Mouse (Mus musculus): ENCODE measurements around the gene Tmem131. TPM values are rescaled to one million over a fixed set of nuclear protein-coding genes. Genes with fewer than 3 reads are reported as not detected.

Gene Tmem131
- polyA plus RNA-seq, 1 experiment from 2014 or later = 72.3 TPM

DNA sequence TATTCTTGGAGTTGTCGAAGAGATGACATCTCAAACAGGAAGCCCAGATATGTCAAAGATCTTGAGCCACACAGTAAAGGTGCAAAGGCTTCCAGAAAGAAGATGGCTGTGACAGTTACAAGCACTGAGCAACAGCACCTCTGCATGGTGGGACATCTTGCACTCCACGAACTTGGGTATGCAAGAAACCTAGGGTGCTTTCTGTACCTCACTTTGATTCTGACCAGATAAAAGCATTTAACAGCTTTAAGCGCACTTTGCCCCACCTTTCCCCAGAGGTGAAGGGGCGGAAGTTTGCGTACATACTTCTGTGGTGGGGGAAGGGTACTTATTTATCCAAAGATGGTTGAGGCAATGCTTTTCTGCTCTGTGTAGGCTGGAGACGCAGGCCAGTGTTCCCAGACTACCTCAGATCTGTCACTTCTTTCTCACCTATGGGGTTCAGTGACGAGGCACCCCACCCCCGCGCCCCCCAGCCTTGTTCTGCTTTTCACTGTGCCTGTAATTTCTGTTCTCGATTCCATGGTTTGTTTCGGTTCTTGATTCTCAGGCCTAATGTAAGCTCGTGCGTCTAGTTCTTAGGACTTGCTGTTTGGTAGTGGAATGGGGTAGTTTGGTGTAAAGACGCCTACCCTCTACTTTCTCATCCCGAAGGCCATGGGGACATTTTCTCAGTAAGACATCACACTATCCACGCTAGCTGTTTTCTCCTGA lies 17.2 kb upstream of the Tmem131 start:
- Histone ChIP-seq H3K79me2 (ENCODE audit: inconsistent target) (no peaks in the 10 kb centered on the region), H3K36me3 (ENCODE audit: inconsistent target) (no peaks in the 10 kb centered on the region), H3K27ac (no peak overlapping the region), H3K4me3 (ENCODE audit: inconsistent target) (no peak overlapping the region)
- 59% methylated on average over 12 of the region's 16 CpGs for WGBS (ENCODE audit: missing documents)

DNA sequence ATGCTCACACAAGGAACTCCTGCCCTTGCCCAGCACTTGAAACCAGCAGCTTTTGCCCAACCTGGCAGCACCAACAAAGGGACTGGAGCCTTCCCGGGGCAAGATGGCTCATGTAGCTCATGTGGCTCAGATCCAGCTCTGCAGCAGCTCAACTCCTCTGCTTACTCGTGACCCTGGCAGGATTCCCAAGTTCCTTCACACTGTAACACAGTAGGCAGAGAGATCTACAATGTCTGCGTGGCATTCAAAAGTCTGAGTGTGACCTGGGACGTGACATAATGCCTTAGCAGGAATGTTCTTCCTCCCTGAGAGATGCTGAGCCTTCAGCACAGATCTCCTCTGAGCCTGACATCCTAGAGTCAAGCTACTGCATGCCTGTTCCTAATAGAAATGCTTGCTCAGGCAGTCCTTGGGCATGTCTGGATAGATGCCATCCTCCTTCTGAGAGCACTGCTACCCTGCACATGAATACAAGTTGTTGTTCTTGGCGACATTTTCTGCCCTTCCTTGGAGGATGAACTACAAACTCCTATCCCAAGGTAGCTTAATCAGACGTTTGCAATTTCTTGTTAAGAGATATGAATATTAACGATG lies 6.2 kb upstream of the Tmem131 start:
- Histone ChIP-seq H3K79me2 (ENCODE audit: inconsistent target) (no peaks in the 10 kb centered on the region), H3K4me3 (ENCODE audit: inconsistent target) (no peak overlapping the region), H3K27ac (no peak overlapping the region), H3K36me3 (ENCODE audit: inconsistent target) (no peaks in the 10 kb centered on the region)
- 78% methylated on average over 7 of the region's 7 CpGs for WGBS (ENCODE audit: missing documents)

GRCm38 (mm10) chr1:36947448-36947847 lies 4.0 kb upstream of the Tmem131 start:
- no peaks in the 10 kb centered on the region for H3K79me2 ChIP-seq (ENCODE audit: inconsistent target)
- 36% methylated on average over 7 of the region's 8 CpGs for WGBS (ENCODE audit: missing documents)
- no peaks in the 10 kb centered on the region for H3K36me3 ChIP-seq (ENCODE audit: inconsistent target)
- H3K27ac ChIP-seq = peak overlapping the region; percentile 27; the same call in 1 of the 2 replicates
- H3K4me3 ChIP-seq (ENCODE audit: inconsistent target) = no peak overlapping the region

DNA sequence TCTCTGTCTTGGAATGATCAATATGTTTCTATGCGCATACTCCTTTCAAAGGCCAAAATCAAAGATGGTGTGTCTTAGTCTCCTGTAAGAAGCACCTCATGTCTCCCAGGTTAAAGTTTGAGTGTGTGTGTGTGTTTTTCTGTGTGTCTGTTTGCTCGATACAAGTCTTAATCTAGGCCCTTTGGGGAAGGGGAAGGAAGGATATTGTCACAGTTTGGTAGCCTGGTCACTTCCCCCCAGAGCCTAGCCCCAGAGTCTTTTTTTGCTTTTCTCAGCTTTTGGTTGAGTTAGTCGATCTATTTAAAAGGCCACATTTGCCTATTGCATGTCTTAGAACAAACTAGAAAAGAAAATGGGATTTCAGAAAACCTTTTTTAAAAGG lies 3.1 kb downstream of the Tmem131 start:
- Histone ChIP-seq H3K4me3 (ENCODE audit: inconsistent target) (peak overlapping the region; percentile 63), H3K27ac (peak overlapping the region; percentile 91), H3K79me2 (ENCODE audit: inconsistent target) (peaks cover 35% of the 10 kb centered on the region), H3K36me3 (ENCODE audit: inconsistent target) (no peaks in the 10 kb centered on the region)
- 32% methylated on average over 3 of the region's 3 CpGs for WGBS (ENCODE audit: missing documents)

GRCm38 (mm10) chr1:36939506-36940380 lies 3.7 kb downstream of the Tmem131 start:
- H3K36me3 ChIP-seq (ENCODE audit: inconsistent target) = no peaks in the 10 kb centered on the region
- peaks cover 41% of the 10 kb centered on the region for H3K79me2 ChIP-seq (ENCODE audit: inconsistent target)
- peak overlapping the region; percentile 63 for H3K4me3 ChIP-seq (ENCODE audit: inconsistent target)
- WGBS (ENCODE audit: missing documents) = 2% methylated on average over 68 of the region's 79 CpGs
- peak overlapping the region; percentile 91 for H3K27ac ChIP-seq

DNA sequence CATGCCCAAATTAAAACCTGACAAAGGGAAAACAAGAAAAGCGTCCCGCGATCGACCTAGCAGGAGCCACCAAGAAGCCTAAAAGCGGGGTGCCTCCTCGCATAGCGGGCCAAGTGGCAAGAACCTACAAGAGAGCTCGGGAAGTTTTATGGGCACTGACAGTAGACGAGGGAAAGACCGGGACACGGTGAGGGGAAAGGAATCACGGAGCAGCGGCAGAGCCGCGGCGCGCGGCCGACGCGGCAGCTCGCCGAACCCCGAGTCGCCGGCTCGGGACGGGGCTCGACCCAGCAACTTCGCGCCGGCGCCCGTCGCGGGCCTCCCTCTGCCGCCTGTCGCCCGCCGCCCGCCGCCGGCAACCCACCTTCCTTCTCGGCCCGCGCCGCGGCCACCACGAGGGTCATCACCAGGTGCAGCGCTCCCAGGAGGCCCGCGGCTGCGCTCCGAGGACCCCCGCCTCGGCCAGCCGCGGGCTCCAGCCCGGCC lies 4.6 kb downstream of the Tmem131 start:
- Histone ChIP-seq H3K4me3 (ENCODE audit: inconsistent target) (peak overlapping the region; percentile 63), H3K27ac (no peak overlapping the region), H3K79me2 (ENCODE audit: inconsistent target) (peaks cover 50% of the 10 kb centered on the region), H3K36me3 (ENCODE audit: inconsistent target) (no peaks in the 10 kb centered on the region)
- WGBS (ENCODE audit: missing documents) = 0% methylated on average over 30 of the region's 59 CpGs

GRCm38 (mm10) chr1:36938348-36938747 lies 5.1 kb downstream of the Tmem131 start:
- 5% methylated on average over 9 of the region's 9 CpGs for WGBS (ENCODE audit: missing documents)
- H3K36me3 ChIP-seq (ENCODE audit: inconsistent target) = no peaks in the 10 kb centered on the region
- peak overlapping the region; percentile 63 for H3K4me3 ChIP-seq (ENCODE audit: inconsistent target)
- H3K79me2 ChIP-seq (ENCODE audit: inconsistent target) = peaks cover 55% of the 10 kb centered on the region
- no peak overlapping the region for H3K27ac ChIP-seq

DNA sequence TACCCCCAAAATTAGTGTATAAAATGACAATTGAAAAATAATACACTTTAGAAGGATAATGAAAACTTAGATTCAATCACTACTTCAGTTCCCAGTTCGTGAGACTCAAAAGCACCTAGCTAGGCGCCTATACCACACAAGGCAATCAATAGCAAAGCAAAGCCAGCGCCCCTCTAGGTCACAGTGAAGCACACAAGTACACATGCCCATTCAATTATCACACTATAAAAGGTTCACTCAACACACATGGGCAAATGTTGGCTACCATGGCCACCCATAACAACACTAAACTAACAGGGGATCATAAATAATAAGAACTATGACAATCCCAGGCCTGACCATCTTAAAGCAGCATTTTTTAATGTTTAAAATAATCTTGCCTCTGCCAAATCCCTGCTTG lies 5.8 kb downstream of the Tmem131 start:
- Histone ChIP-seq H3K4me3 (ENCODE audit: inconsistent target) (peak overlapping the region; percentile 63), H3K79me2 (ENCODE audit: inconsistent target) (peaks cover 62% of the 10 kb centered on the region), H3K27ac (no peak overlapping the region), H3K36me3 (ENCODE audit: inconsistent target) (no peaks in the 10 kb centered on the region)
- WGBS (ENCODE audit: missing documents) = 87% methylated on average over 3 of the region's 3 CpGs

DNA sequence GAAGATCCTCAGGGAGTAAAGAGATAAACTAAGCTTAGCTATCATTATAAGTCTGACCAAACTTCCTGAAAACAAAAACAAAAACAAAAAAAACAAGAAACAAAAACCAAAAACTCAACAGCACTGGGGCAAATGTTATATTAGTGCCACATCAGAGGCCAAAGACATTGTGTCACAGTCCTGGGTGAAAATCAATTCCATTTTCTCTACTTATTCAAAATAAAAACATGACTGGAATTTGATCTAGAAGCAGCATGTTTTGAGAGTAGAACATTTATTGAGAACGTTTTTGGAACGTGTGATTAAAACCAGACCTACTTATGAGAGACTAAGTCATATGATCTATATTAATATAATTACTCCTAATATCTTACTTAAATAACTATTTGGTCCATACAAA lies 6.5 kb downstream of the Tmem131 start:
- peaks cover 68% of the 10 kb centered on the region for H3K79me2 ChIP-seq (ENCODE audit: inconsistent target)
- no peaks in the 10 kb centered on the region for H3K36me3 ChIP-seq (ENCODE audit: inconsistent target)
- H3K27ac ChIP-seq = no peak overlapping the region
- H3K4me3 ChIP-seq (ENCODE audit: inconsistent target) = no peak overlapping the region
- 74% methylated on average over 2 of the region's 2 CpGs for WGBS (ENCODE audit: missing documents)

DNA sequence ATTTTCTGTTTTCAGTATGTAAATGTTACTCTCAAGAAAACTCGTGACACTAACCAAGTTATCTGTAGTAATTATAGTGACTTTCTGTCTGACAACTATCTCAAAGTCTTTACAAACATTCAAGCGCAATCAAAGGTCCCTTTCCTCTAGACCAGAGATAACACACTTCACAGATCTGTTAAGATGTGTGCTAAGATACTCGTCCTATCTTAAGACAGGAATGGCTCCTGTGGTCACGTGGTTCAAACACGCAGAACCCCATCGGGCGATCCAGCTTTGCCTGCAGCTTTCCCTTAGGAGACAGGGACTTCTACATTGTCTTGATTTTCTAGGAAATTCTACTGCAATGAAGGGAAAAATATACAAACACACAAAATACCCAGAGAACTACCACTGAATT lies 6.9 kb downstream of the Tmem131 start:
- peaks cover 73% of the 10 kb centered on the region for H3K79me2 ChIP-seq (ENCODE audit: inconsistent target)
- H3K4me3 ChIP-seq (ENCODE audit: inconsistent target) = no peak overlapping the region
- H3K36me3 ChIP-seq (ENCODE audit: inconsistent target) = no peaks in the 10 kb centered on the region
- H3K27ac ChIP-seq = no peak overlapping the region
- 99% methylated on average over 7 of the region's 7 CpGs for WGBS (ENCODE audit: missing documents)

GRCm38 (mm10) chr1:36934778-36935177 lies 8.7 kb downstream of the Tmem131 start:
- 94% methylated on average over 6 of the region's 6 CpGs for WGBS (ENCODE audit: missing documents)
- Histone ChIP-seq H3K36me3 (ENCODE audit: inconsistent target) (no peaks in the 10 kb centered on the region), H3K27ac (no peak overlapping the region), H3K79me2 (ENCODE audit: inconsistent target) (peaks cover 91% of the 10 kb centered on the region), H3K4me3 (ENCODE audit: inconsistent target) (no peak overlapping the region)

DNA sequence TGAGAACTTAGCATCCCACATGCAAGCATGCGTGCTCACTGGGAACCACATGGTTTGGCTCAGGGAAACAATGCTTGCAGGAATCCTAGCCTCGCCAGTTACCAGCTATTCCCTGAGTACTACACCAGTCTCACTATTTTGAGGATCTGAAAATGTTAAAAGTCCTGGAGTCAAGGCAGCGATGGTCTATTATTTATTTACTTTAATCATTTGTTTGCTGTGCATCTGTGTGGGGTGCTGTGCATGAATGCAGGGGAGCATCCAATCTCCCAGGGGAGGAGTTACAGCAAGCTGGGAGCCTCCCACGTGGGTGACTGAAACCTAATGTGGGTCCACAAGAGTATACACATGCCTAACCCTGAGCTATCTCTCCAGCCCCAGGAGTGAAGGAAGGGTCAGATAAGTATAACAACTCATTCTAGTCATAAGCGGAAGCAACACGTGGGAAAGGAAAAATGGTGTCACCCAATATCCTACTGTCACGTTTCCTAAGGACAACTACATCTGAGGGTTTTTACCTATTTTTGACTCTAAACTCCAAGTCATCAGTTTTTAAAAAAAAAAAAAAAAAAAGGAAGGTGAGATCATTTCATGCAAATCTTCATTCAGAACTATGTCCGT lies 9.4 kb downstream of the Tmem131 start:
- H3K36me3 ChIP-seq (ENCODE audit: inconsistent target) = no peaks in the 10 kb centered on the region
- peaks cover 98% of the 10 kb centered on the region for H3K79me2 ChIP-seq (ENCODE audit: inconsistent target)
- WGBS (ENCODE audit: missing documents) = 96% methylated on average over 8 of the region's 8 CpGs
- H3K4me3 ChIP-seq (ENCODE audit: inconsistent target) = no peak overlapping the region
- no peak overlapping the region for H3K27ac ChIP-seq

DNA sequence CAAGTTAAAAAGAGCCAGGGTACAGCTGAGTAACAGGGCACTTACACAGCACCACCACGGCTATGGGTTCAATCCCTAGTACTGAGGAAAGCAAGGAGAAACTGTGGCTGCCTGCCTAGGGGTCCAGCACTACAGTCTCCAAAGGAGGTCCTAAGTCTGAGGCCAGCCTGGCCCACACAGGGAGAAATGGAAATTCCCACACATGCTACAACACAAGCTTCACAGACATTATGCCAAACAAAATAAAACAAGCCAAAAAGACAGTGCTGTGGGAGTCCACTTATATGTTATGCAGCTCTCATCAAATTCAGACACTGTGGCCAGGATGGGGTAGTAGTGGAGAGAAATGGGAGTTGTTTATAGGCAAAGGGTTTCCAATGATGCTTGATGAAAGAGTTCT lies 11.2 kb downstream of the Tmem131 start:
- Histone ChIP-seq H3K36me3 (ENCODE audit: inconsistent target) (no peaks in the 10 kb centered on the region), H3K79me2 (ENCODE audit: inconsistent target) (peaks cover 100% of the 10 kb centered on the region), H3K27ac (no peak overlapping the region), H3K4me3 (ENCODE audit: inconsistent target) (no peak overlapping the region)
- WGBS (ENCODE audit: missing documents) = 83% methylated on average over 1 of the region's 1 CpGs

GRCm38 (mm10) chr1:36930911-36931310 lies 12.6 kb downstream of the Tmem131 start:
- H3K36me3 ChIP-seq (ENCODE audit: inconsistent target) = no peaks in the 10 kb centered on the region
- H3K79me2 ChIP-seq (ENCODE audit: inconsistent target) = peaks cover 100% of the 10 kb centered on the region
- H3K4me3 ChIP-seq (ENCODE audit: inconsistent target) = no peak overlapping the region
- H3K27ac ChIP-seq = no peak overlapping the region
- WGBS (ENCODE audit: missing documents) = 75% methylated on average over 8 of the region's 8 CpGs
